8 mouse cellular contexts compared by ENCODE assay signal in genomic region chr10:67536621-67537141, GRCm38 (mm10). TPM values are rescaled to one million over a fixed set of nuclear protein-coding genes. Genes with fewer than 3 reads are reported as not detected.
DNase-seq lines count a peak whose midpoint lies in the region; ATAC-seq and TF ChIP-seq lines count a peak whose summit lies in the region.

No protein-coding gene starts in this region.

- TF ChIP-seq RAD21 in MEL (IDR thresholded peaks at IDR 0.05; ENCODE audit: low read depth, low read length) = no peak

- H3K4me1 ChIP-seq in MEL (ENCODE audit: control insufficient read depth in 1 of 2, insufficient read depth in 2 of 2, low read length in 2 of 2) = peaks cover 0 to 3% of the 10 kb centered on the region in 2 experiments; a peak in 1 of 4 replicates
- H3K4me1 ChIP-seq in embryonic facial prominence, embryonic 11.5 days (ENCODE audit: control insufficient read depth, insufficient read depth, low read length) = peaks cover 10% of the 10 kb centered on the region
- peaks cover 7 to 34% of the 10 kb centered on the region in 2 experiments; a peak in 3 of 4 replicates for H3K4me1 ChIP-seq in heart, embryonic 14.5 days (ENCODE audit: control insufficient read depth in 2 of 2, insufficient read depth in 2 of 2, low read length in 2 of 2)
- peaks cover 19% of the 10 kb centered on the region for H3K4me1 ChIP-seq in lung, postnatal 0 days (ENCODE audit: insufficient read depth, low read depth, low read length)
- peaks cover 48% of the 10 kb centered on the region for H3K4me1 ChIP-seq in olfactory bulb, adult 2 months (ENCODE audit: control insufficient read depth, insufficient read depth, low read length)

- peak overlapping the region; percentile 90 for H3K4me2 ChIP-seq in embryonic facial prominence, embryonic 11.5 days (ENCODE audit: low read depth, low read length)
- H3K4me2 ChIP-seq in heart, embryonic 14.5 days (ENCODE audit: low read length) = peak overlapping the region; percentile 98
- H3K4me2 ChIP-seq in lung, postnatal 0 days (replicated peaks; ENCODE audit: low read depth, low read length) = peak overlapping the region; percentile 93

- H3K4me3 ChIP-seq in MEL (ENCODE audit: control insufficient read depth in 1 of 2, insufficient read depth in 1 of 2, low read depth in 2 of 2, low read length in 2 of 2) = peak overlapping the region; percentile 60 to 80
- peak overlapping the region; percentile 61 for H3K4me3 ChIP-seq in embryonic facial prominence, embryonic 11.5 days (ENCODE audit: low read depth, low read length)
- peak overlapping the region; percentile 71 for H3K4me3 ChIP-seq in heart, embryonic 14.5 days (ENCODE audit: control insufficient read depth in 1 of 2, insufficient read depth in 1 of 2, low read depth in 1 of 2, low read length in 2 of 2)
- H3K4me3 ChIP-seq in lung, postnatal 0 days (ENCODE audit: low read depth, low read length) = peak overlapping the region; percentile 67
- peak overlapping the region; percentile 74 for H3K4me3 ChIP-seq in olfactory bulb, adult 2 months (ENCODE audit: insufficient read depth, low read depth, low read length)

- TF ChIP-seq CTCF in MEL (IDR thresholded peaks at IDR 0.05 in 2 of 3, conservative IDR thresholded peaks at IDR 0.05 in 1 of 3; ENCODE audit: control insufficient read depth in 1 of 3, insufficient read depth in 1 of 3, low read depth in 2 of 3, low read length in 3 of 3, poor library complexity in 1 of 3, severe bottlenecking in 1 of 3) = no peak
- TF ChIP-seq CTCF in lung, postnatal 0 days (IDR thresholded peaks at IDR 0.05) = no peak
- TF ChIP-seq CTCF in olfactory bulb, adult 2 months (IDR thresholded peaks at IDR 0.05; ENCODE audit: insufficient read depth, low read depth, low read length) = no peak

- no peaks in the 10 kb centered on the region for H3K36me3 ChIP-seq in MEL (ENCODE audit: control insufficient read depth in 1 of 2, insufficient read depth in 2 of 2, low read length in 2 of 2)
- no peaks in the 10 kb centered on the region for H3K36me3 ChIP-seq in embryonic facial prominence, embryonic 11.5 days (replicated peaks; ENCODE audit: control insufficient read depth, insufficient read depth, low read depth, low read length)
- no peaks in the 10 kb centered on the region for H3K36me3 ChIP-seq in heart, embryonic 14.5 days (ENCODE audit: control insufficient read depth, insufficient read depth, low read length)
- H3K36me3 ChIP-seq in lung, postnatal 0 days (ENCODE audit: insufficient read depth, low read length) = no peaks in the 10 kb centered on the region

- H3K27ac ChIP-seq in MEL (ENCODE audit: control insufficient read depth, low read depth, low read length) = peak overlapping the region; percentile 62
- H3K27ac ChIP-seq in embryonic facial prominence, embryonic 11.5 days (replicated peaks; ENCODE audit: low read depth, low read length) = no peak overlapping the region
- H3K27ac ChIP-seq in heart, embryonic 14.5 days (replicated peaks in 1 of 2; ENCODE audit: control insufficient read depth in 1 of 2, insufficient read depth in 1 of 2, low read depth in 2 of 2, low read length in 2 of 2) = 0 out of 4 replicates have a peak overlapping the region, but pooled peaks of 1 of the 2 experiments have one; percentile 2
- H3K27ac ChIP-seq in lung, postnatal 0 days (ENCODE audit: low read length) = peak overlapping the region; percentile 87
- no peak overlapping the region for H3K27ac ChIP-seq in olfactory bulb, adult 2 months (ENCODE audit: insufficient read depth, low read depth, low read length)

- peak; percentile 54 for ATAC-seq in embryonic facial prominence, embryonic 11.5 days (replicated peaks; ENCODE audit: insufficient number of reproducible peaks, low FRiP score, low TSS enrichment, low read depth)
- no peak for ATAC-seq in heart, embryonic 14.5 days (ENCODE audit: insufficient number of reproducible peaks, insufficient read depth, low FRiP score, low read depth)
- peak; percentile 46 for ATAC-seq in lung, postnatal 0 days

- TF ChIP-seq POLR2A in MEL (IDR thresholded peaks at IDR 0.05; ENCODE audit: control insufficient read depth in 1 of 2, insufficient read depth in 1 of 2, low read depth in 1 of 2, low read length in 2 of 2, poor library complexity in 1 of 2) = no peak
- TF ChIP-seq POLR2A in olfactory bulb, adult 2 months (IDR thresholded peaks at IDR 0.05; ENCODE audit: insufficient read depth, low read depth, low read length) = no peak

- H3K79me2 ChIP-seq in MEL (ENCODE audit: control insufficient read depth, insufficient read depth, low read length, poor library complexity) = no peaks in the 10 kb centered on the region

- under 1% methylated on average over 27 of the region's 32 CpGs for WGBS in embryonic facial prominence, embryonic 11.5 days
- 1% methylated on average over 28 of the region's 32 CpGs for WGBS in heart, embryonic 14.5 days
- WGBS in lung, postnatal 0 days = under 1% methylated on average over 16 of the region's 32 CpGs
- WGBS in olfactory bulb, adult 2 months = under 1% methylated on average over 29 of the region's 32 CpGs

- DNase-seq in A20 (ENCODE audit: low read depth, low spot score) (peak; percentile 68), MEL (ENCODE audit: low read depth, low spot score) (peak; percentile 63)
- peak; percentile 34 for DNase-seq in embryonic facial prominence, embryonic 11.5 days (ENCODE audit: low spot score)
- peak; percentile 78 for DNase-seq in kidney, postnatal 10 days
- DNase-seq in lung, postnatal 0 days (ENCODE audit: low spot score) = peak; percentile 63
- DNase-seq in thymus, postnatal 10 days (ENCODE audit: low spot score in 2 of 2) = peak; percentile 47 to 53

- no peak for TF ChIP-seq EP300 in MEL (IDR thresholded peaks at IDR 0.05; ENCODE audit: low read depth in 1 of 2, low read length in 2 of 2)
- no peak for TF ChIP-seq EP300 in lung, postnatal 0 days (IDR thresholded peaks at IDR 0.05)

- no peaks in the 10 kb centered on the region for H3K9me3 ChIP-seq in MEL (replicated peaks; ENCODE audit: insufficient read depth, low read length)
- no peaks in the 10 kb centered on the region for H3K9me3 ChIP-seq in embryonic facial prominence, embryonic 11.5 days (replicated peaks; ENCODE audit: control insufficient read depth, low read length)
- H3K9me3 ChIP-seq in heart, embryonic 14.5 days (ENCODE audit: control insufficient read depth, low read length) = no peaks in the 10 kb centered on the region
- no peaks in the 10 kb centered on the region for H3K9me3 ChIP-seq in lung, postnatal 0 days (ENCODE audit: low read length)

- H3K27me3 ChIP-seq in MEL (ENCODE audit: control insufficient read depth in 1 of 2, insufficient read depth in 2 of 2, low read length in 2 of 2) = no peaks in the 10 kb centered on the region
- H3K27me3 ChIP-seq in embryonic facial prominence, embryonic 11.5 days (ENCODE audit: control insufficient read depth, insufficient read depth, low read length) = peaks cover 63% of the 10 kb centered on the region
- H3K27me3 ChIP-seq in heart, embryonic 14.5 days (ENCODE audit: control insufficient read depth, insufficient read depth, low read length) = peaks cover 70% of the 10 kb centered on the region
- H3K27me3 ChIP-seq in lung, postnatal 0 days (replicated peaks; ENCODE audit: insufficient read depth, low read length) = peaks cover 60% of the 10 kb centered on the region

- H3K9ac ChIP-seq in MEL (ENCODE audit: control insufficient read depth, low read depth, low read length, poor library complexity, severe bottlenecking) = peak overlapping the region; percentile 55
- 0 out of 2 replicates have a peak overlapping the region, but pooled peaks have one; percentile 18 for H3K9ac ChIP-seq in embryonic facial prominence, embryonic 11.5 days (replicated peaks; ENCODE audit: low read length)
- peak overlapping the region; percentile 69 for H3K9ac ChIP-seq in heart, embryonic 14.5 days (ENCODE audit: low read length)
- H3K9ac ChIP-seq in lung, postnatal 0 days (replicated peaks; ENCODE audit: low read depth) = peak overlapping the region; percentile 2; the same call in 1 of the 2 replicates

TF ChIP-seq in MEL, 35 proteins besides CTCF, POLR2A, EP300 and RAD21:
- no peak for TF ChIP-seq E2F4 (IDR thresholded peaks at IDR 0.05; ENCODE audit: borderline replicate concordance, low read depth, low read length)
- no peak for TF ChIP-seq GATA1 (IDR thresholded peaks at IDR 0.05; ENCODE audit: low read depth, low read length)
- 0 out of 2 replicates have a peak, but pooled peaks have one; percentile 7 for TF ChIP-seq NRF1 (IDR thresholded peaks at IDR 0.05; ENCODE audit: insufficient read depth, low read depth, low read length, poor library complexity, severe bottlenecking)
- no peak for TF ChIP-seq RCOR1 (IDR thresholded peaks at IDR 0.05; ENCODE audit: low read depth, low read length)
- TF ChIP-seq MXI1 (IDR thresholded peaks at IDR 0.05; ENCODE audit: low read depth, low read length) = no peak; the same call in 1 of the 2 replicates
- TF ChIP-seq CHD1 (IDR thresholded peaks at IDR 0.05; ENCODE audit: low read depth, low read length) = no peak
- TF ChIP-seq ZC3H11A (IDR thresholded peaks at IDR 0.05; ENCODE audit: low read depth, low read length) = no peak
- TF ChIP-seq SIN3A (IDR thresholded peaks at IDR 0.05; ENCODE audit: low read length) = no peak

RNA-seq across cellular contexts. Expression of gene Egr2, which starts 1.4 kb away (rescaled TPM):
- 0.13 and 0.23 TPM in 2 replicates for total RNA-seq in MEL (2012; rRNA removed)
- under 1 TPM in 1 of 2 experiments, not detected in 1; 0.24 TPM for polyA plus RNA-seq in MEL (2012; ENCODE audit: insufficient read depth in 1 of 2, insufficient read length in 2 of 2, low read depth in 1 of 2, low replicate concordance in 2 of 2, missing spikeins in 1 of 2)
- 0.73 and 1.0 TPM in 2 replicates for polyA plus RNA-seq in embryonic facial prominence, embryonic 11.5 days (2014; fragmentation: Nextera tagmentation; extraction: Ambion mirVana)
- 0.80 and 0.93 TPM in 2 replicates for polyA plus RNA-seq in heart, embryonic 14.5 days (2014; fragmentation: Nextera tagmentation; extraction: Ambion mirVana)
- polyA plus RNA-seq in lung, postnatal 0 days (2015; fragmentation: Nextera tagmentation; extraction: Ambion mirVana) = 2.1 and 2.6 TPM in 2 replicates
- not detected in 2 replicates for polyA plus RNA-seq in olfactory bulb, adult 2 months (2012; ENCODE audit: insufficient read depth, insufficient read length, low replicate concordance, missing spikeins)

RNA-seq across cellular contexts. Expression of gene Ado, which starts 12.1 kb away (rescaled TPM):
- total RNA-seq in MEL (2012; rRNA removed) = 16.4 and 19.3 TPM in 2 replicates
- polyA plus RNA-seq in MEL (2012; ENCODE audit: insufficient read depth in 1 of 2, insufficient read length in 2 of 2, low read depth in 1 of 2, low replicate concordance in 2 of 2, missing spikeins in 1 of 2) = 10 to 100 TPM; 16.9 to 86.9 TPM
- 97.8 and 107 TPM in 2 replicates for polyA plus RNA-seq in embryonic facial prominence, embryonic 11.5 days (2014; fragmentation: Nextera tagmentation; extraction: Ambion mirVana)
- polyA plus RNA-seq in heart, embryonic 14.5 days (2014; fragmentation: Nextera tagmentation; extraction: Ambion mirVana) = 45.2 and 48.5 TPM in 2 replicates
- polyA plus RNA-seq in lung, postnatal 0 days (2015; fragmentation: Nextera tagmentation; extraction: Ambion mirVana) = 27.9 and 31.8 TPM in 2 replicates
- not detected in 2 replicates for polyA plus RNA-seq in olfactory bulb, adult 2 months (2012; ENCODE audit: insufficient read depth, insufficient read length, low replicate concordance, missing spikeins)

Comparison
In these comparisons a context has a peak if more than half of its experiments do, and no peak if none do; other contexts are left out.
1. H3K27ac ChIP-seq: peak in MEL (single experiment) and lung, postnatal 0 days (single experiment); none in embryonic facial prominence, embryonic 11.5 days (single experiment) and olfactory bulb, adult 2 months (single experiment).
2. H3K9ac ChIP-seq: peak in every context shown above with its lines; median percentile 69 in heart, embryonic 14.5 days; 55 in MEL; 18 in embryonic facial prominence, embryonic 11.5 days; 2 in lung, postnatal 0 days.
3. Peak in every context shown above with its lines, with median percentiles within 50 percentile points of each other: DNase-seq, H3K4me3 ChIP-seq and H3K4me2 ChIP-seq.